Mouse (Mus musculus): ENCODE measurements at regions not wholly inside any gene's neighbourhood (a gene's known extent, or its start where the extent isn't known, plus 50 kb on each side); places are given as distances from the start of the nearest gene placed in this dataset.
"Not testable (repeated sequence)": the region's sequence is repeated elsewhere in the genome, so short reads cannot be mapped to it uniquely, and the experiment has no call there.

- no peak for ATAC-seq
These were observed 56.0 kb downstream of the Ccdc71l start for GRCm38 (mm10) chr12:32434506-32435002.

- no peak for ATAC-seq
These were observed 56.6 kb downstream of the Ccdc71l start for GRCm38 (mm10) chr12:32435126-32435525.

GRCm38 (mm10) chr12:32438209-32438608, 59.7 kb downstream of the Ccdc71l start:
- ATAC-seq, result no peak

GRCm38 (mm10) chr12:32444770-32445169, 66.3 kb downstream of the Ccdc71l start:
- no peak for ATAC-seq

- no peak for ATAC-seq
These were observed 67.4 kb downstream of the Ccdc71l start for GRCm38 (mm10) chr12:32445874-32446273.

GRCm38 (mm10) chr12:32449373-32449772, 70.9 kb downstream of the Ccdc71l start:
- no peak for ATAC-seq

GRCm38 (mm10) chr12:32451226-32451625, 72.7 kb downstream of the Ccdc71l start:
- no peak for ATAC-seq

GRCm38 (mm10) chr12:32454794-32455193, 76.3 kb downstream of the Ccdc71l start:
- ATAC-seq, result no peak

GRCm38 (mm10) chr12:32455231-32455630, 76.7 kb downstream of the Ccdc71l start:
- ATAC-seq, result not testable (repeated sequence)

GRCm38 (mm10) chr12:32455913-32456312, 77.4 kb downstream of the Ccdc71l start:
- ATAC-seq, result no peak

- no peak for ATAC-seq
These were observed 78.3 kb downstream of the Ccdc71l start for GRCm38 (mm10) chr12:32456796-32457195.

GRCm38 (mm10) chr12:32458386-32458785, 79.9 kb downstream of the Ccdc71l start:
- ATAC-seq, result no peak

GRCm38 (mm10) chr12:32460330-32460998, 82.0 kb downstream of the Ccdc71l start:
- no peak for ATAC-seq

- ATAC-seq, result no peak
These were observed 86.9 kb downstream of the Ccdc71l start for GRCm38 (mm10) chr12:32465371-32465770.

- ATAC-seq, result no peak
These were observed 91.4 kb downstream of the Ccdc71l start for GRCm38 (mm10) chr12:32469863-32470262.

- ATAC-seq, result no peak
These were observed 100.9 kb downstream of the Ccdc71l start for GRCm38 (mm10) chr12:32479451-32479850.

GRCm38 (mm10) chr12:32480268-32480667, 101.8 kb downstream of the Ccdc71l start:
- ATAC-seq, result no peak

GRCm38 (mm10) chr12:32481051-32481450, 102.5 kb downstream of the Ccdc71l start:
- ATAC-seq, result no peak

GRCm38 (mm10) chr12:32482343-32482742, 103.8 kb downstream of the Ccdc71l start:
- ATAC-seq, result no peak

GRCm38 (mm10) chr12:32482777-32483176, 104.3 kb downstream of the Ccdc71l start:
- ATAC-seq, result no peak

- no peak for ATAC-seq
These were observed 107.7 kb downstream of the Ccdc71l start for GRCm38 (mm10) chr12:32486246-32486645.

GRCm38 (mm10) chr12:32486729-32487128, 108.2 kb downstream of the Ccdc71l start:
- ATAC-seq, result no peak

- ATAC-seq, result no peak
These were observed 109.5 kb downstream of the Ccdc71l start for GRCm38 (mm10) chr12:32487883-32488577.

GRCm38 (mm10) chr12:32488578-32488892, 110.0 kb downstream of the Ccdc71l start:
- ATAC-seq, result no peak

Data from inflammation-experienced regulatory T-cells, adult 6 months (primary cell).